Mouse (Mus musculus) lung, postnatal 0 days (tissue): ENCODE measurements around the gene Krt7.

Experiments used
- CTCF ChIP-seq: IDR thresholded peaks from 2 replicates; pipeline ENCODE4 v1.5.1; 2016; ENCODE audit warnings: antibody characterized with exemption, mild to moderate bottlenecking
- EP300 ChIP-seq: IDR thresholded peaks from 2 replicates; pipeline ENCODE4 v1.6.1; 2016; ENCODE audit warnings: antibody characterized with exemption, mild to moderate bottlenecking, control low read depth

GRCm38 (mm10) chr15:101372131-101372977 is 38.5 kb upstream of the Krt7 start:
- TF ChIP-seq CTCF, result no peak
- TF ChIP-seq EP300, result no peak; the same call in 1 of the 2 replicates
